Mouse (Mus musculus) midbrain, embryonic 13.5 days (tissue): ENCODE data around the gene Nek8. TPM values are rescaled to one million over a fixed set of nuclear protein-coding genes. Genes with fewer than 3 reads are reported as not detected.
"Not testable (repeated sequence)": the region's sequence is repeated elsewhere in the genome, so short reads cannot be mapped to it uniquely, and the experiment has no call there.

Source experiments
- ATAC-seq: fragments of 200-750 bp; cut with Nextera tagmentation; 2 replicates; pipeline ENCODE4 v1.8.0; 2017; ENCODE audit warnings: mild to moderate bottlenecking, moderate TSS enrichment, moderate library complexity
- H3K27ac ChIP-seq: fragments of 300-500 bp; sonication (generic); 2 replicates; pipeline ENCODE4 v1.5.1; 2015; ENCODE audit warnings: inconsistent platforms, mild to moderate bottlenecking, moderate library complexity
- H3K27me3 ChIP-seq: fragments of 300-500 bp; sonication (generic); 2 replicates; pipeline ENCODE4 v1.6.1; 2015; ENCODE audit warnings: mild to moderate bottlenecking, inconsistent platforms
- H3K36me3 ChIP-seq: fragments of 300-500 bp; sonication (generic); 2 replicates; pipeline ENCODE4 v1.6.1; 2015; ENCODE audit warnings: mild to moderate bottlenecking, inconsistent platforms
- H3K4me1 ChIP-seq: fragments of 300-500 bp; sonication (generic); replicated peaks from 2 replicates; pipeline ENCODE4 v1.6.1; 2015; ENCODE audit warnings: inconsistent platforms
- H3K4me2 ChIP-seq: fragments of 300-500 bp; sonication (generic); replicated peaks from 2 replicates; pipeline ENCODE4 v1.6.1; 2015; ENCODE audit warnings: moderate library complexity, mild to moderate bottlenecking, inconsistent platforms
- H3K4me3 ChIP-seq: fragments of 300-500 bp; sonication (generic); replicated peaks from 2 replicates; pipeline ENCODE4 v1.5.1; 2015; ENCODE audit warnings: mild to moderate bottlenecking, inconsistent platforms
- H3K9ac ChIP-seq: fragments of 300-500 bp; sonication (generic); replicated peaks from 2 replicates; pipeline ENCODE4 v1.6.1; 2015; ENCODE audit warnings: mild to moderate bottlenecking, inconsistent platforms
- H3K9me3 ChIP-seq: fragments of 300-500 bp; sonication (generic); 2 replicates; pipeline ENCODE4 v1.6.1; 2016; ENCODE audit warnings: mild to moderate bottlenecking, inconsistent platforms
- WGBS: fragments of 180-500 bp; shearing (Covaris S2); methylation state at CpG from one replicate; pipeline ENCODE4 v1.1.7; 2015; 5-methylcytosine and 5-hydroxymethylcytosine counted together
- polyA plus RNA-seq: library from polyadenylated mRNA; unstranded; fragments of >200 nt; fragmentation: Nextera tagmentation; extraction: Ambion mirVana; gene quantifications from 2 replicates; pipeline ENCODE4 v1.2.1, GENCODE M21; 2015

Gene Nek8
- polyA plus RNA-seq, 1 experiment from 2014 or later, result 5.2 TPM

DNA sequence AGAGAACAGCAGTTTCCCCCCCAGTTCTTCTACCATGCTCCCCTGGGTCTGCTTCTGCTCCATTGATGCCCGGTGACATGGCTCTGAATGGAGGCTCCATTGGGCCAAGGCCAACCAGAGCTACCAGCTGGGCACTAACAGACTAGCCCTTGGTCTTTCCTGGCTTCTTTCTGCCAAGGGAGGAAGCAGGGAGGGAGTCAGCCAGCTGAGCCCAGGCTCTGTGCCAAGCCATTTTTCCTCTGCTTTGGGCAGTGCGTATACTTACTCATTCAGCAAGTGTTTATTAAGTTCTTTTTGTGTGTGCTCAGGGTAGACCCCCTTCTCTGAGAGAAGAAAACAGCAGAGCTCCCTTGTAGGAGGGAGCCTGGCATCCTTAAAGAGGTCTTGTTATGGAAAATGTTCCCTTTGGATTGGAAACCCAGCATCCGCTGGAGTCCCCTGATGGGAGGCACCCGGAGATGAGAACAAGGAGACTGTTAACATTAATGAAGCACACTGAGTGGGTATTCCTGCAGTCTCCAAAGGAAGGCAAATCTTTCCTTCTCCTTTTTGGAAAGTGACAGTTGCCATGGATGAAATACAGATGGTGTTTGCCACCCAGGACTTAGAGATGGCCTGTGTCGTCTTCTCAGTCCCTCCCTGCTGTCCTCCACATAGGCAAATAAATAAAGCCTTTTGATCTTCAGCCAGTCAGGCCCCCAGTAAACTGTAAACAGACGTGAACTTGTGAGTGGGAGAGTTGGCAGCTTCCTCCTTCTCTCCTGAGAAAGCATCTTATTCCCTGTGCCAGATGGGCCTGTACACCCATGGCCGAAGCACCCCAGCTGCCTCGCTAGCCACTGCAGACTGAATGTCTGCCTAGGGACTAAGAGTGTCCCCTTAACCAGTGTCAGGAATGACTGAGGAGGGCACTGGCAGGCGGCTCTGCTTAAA is 23.9 kb downstream of the Nek8 start:
- no peak overlapping the region for H3K4me3 ChIP-seq
- WGBS, result 63% methylated on average over 9 of the region's 9 CpGs
- H3K4me2 ChIP-seq, result no peak overlapping the region
- H3K4me1 ChIP-seq, result peaks cover 22% of the 10 kb centered on the region; the same call in 1 of the 2 replicates
- no peaks in the 10 kb centered on the region for H3K27me3 ChIP-seq
- 0 out of 2 replicates have a peak overlapping the region, but pooled peaks have one; percentile 23 for H3K9ac ChIP-seq
- peaks cover 85% of the 10 kb centered on the region for H3K36me3 ChIP-seq
- H3K27ac ChIP-seq, result peak overlapping the region; percentile 73
- H3K9me3 ChIP-seq, result 0 out of 2 replicates have a peak, but pooled peaks cover 3% of the 10 kb centered on the region
- ATAC-seq, result peak; percentile 72

DNA sequence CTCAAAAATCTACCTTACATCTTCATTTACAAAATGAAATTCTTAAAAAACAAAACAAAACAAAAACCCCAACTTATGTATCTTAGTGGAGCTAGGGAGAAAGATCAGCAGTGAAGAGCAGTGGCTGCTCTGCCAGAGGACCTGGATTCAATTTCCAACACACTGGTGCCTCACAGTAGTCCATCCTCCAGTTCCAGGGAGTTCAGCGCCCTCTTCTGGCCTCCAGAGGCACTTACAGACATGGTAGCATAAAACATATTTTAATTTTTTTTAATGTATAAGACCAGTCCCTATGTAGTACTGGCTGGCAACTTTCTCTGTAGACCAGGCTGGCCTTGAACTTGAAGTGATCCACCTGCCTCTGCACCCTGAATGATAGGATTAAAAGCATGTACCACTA is 25.3 kb downstream of the Nek8 start:
- H3K4me3 ChIP-seq, result no peak overlapping the region
- no peaks in the 10 kb centered on the region for H3K27me3 ChIP-seq
- no peak overlapping the region for H3K27ac ChIP-seq
- ATAC-seq, result no peak
- peaks cover 88% of the 10 kb centered on the region for H3K36me3 ChIP-seq
- no peak overlapping the region for H3K4me2 ChIP-seq
- H3K9me3 ChIP-seq, result 0 out of 2 replicates have a peak, but pooled peaks cover 3% of the 10 kb centered on the region
- 42% methylated on average over 1 of the region's 1 CpGs for WGBS
- no peak overlapping the region for H3K9ac ChIP-seq
- peaks cover 20% of the 10 kb centered on the region; the same call in 1 of the 2 replicates for H3K4me1 ChIP-seq

DNA sequence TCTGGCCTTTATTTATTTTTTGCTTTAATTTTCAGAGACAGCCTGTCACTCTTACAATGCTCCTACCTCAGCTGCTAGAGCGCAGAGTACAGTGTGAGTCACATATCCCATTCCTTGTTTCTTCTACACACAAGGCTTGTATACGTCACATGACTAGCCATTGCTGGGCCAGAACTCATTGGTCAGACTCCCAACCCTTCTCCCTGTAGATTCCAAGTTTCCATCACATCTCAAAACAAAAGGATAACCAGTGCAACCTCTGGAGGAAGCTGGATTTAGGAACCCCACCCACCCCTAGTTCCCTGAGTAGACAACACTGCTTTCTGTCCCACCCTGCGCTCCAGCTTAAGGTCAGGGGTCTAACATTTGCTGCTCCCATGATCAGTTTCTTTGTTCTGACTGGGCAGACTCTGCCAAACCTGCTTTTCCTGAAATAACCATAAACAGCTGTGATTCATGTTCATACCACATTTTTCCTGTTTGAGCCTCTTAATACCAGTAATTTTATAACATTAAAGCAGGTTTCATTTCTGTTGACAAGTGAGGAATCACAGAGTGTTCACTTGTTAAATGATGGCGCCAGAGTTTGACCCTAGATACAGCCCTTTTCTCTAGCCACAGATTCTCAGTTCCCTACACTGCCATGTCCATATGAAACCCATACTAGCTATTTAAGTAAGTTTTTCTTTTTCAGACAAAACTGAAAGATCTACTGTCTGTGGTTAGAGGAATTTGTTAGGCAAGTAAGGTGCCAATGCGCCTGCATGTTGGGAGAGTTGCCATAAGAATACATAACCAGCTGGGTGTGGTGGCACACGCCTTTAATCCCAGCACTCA is 29.6 kb downstream of the Nek8 start:
- Histone ChIP-seq H3K9ac (no peak overlapping the region), H3K4me3 (no peak overlapping the region), H3K4me2 (no peak overlapping the region), H3K27ac (no peak overlapping the region), H3K4me1 (no peaks in the 10 kb centered on the region), H3K36me3 (peaks cover 83% of the 10 kb centered on the region), H3K27me3 (no peaks in the 10 kb centered on the region), H3K9me3 (0 out of 2 replicates have a peak, but pooled peaks cover 3% of the 10 kb centered on the region)
- WGBS, result 96% methylated on average over 6 of the region's 6 CpGs
- no peak for ATAC-seq

DNA sequence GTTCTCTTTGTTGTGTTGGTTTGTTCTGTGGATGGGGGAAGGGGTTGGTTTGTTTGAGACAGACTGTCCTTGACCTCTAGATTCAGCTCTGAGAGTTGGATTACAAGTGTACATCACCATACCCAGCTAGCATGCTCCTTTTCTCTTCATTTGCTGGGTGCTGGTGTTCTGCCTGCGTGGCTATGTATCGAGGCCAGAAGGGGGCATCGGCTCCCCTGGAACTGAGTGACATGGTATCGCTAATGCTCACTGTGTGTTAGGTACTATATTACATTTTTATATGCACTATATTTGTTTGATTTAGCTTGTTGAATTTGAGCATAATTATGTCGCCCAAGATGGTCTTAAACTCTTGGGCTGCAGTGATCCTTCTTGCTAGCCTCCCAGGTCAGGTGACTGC is 30.3 kb downstream of the Nek8 start:
- H3K4me1 ChIP-seq, result no peaks in the 10 kb centered on the region
- 90% methylated on average over 5 of the region's 5 CpGs for WGBS
- H3K27me3 ChIP-seq, result no peaks in the 10 kb centered on the region
- no peak overlapping the region for H3K4me3 ChIP-seq
- 0 out of 2 replicates have a peak, but pooled peaks cover 3% of the 10 kb centered on the region for H3K9me3 ChIP-seq
- no peak overlapping the region for H3K9ac ChIP-seq
- no peak overlapping the region for H3K27ac ChIP-seq
- ATAC-seq, result no peak
- H3K4me2 ChIP-seq, result no peak overlapping the region
- H3K36me3 ChIP-seq, result peaks cover 80% of the 10 kb centered on the region

DNA sequence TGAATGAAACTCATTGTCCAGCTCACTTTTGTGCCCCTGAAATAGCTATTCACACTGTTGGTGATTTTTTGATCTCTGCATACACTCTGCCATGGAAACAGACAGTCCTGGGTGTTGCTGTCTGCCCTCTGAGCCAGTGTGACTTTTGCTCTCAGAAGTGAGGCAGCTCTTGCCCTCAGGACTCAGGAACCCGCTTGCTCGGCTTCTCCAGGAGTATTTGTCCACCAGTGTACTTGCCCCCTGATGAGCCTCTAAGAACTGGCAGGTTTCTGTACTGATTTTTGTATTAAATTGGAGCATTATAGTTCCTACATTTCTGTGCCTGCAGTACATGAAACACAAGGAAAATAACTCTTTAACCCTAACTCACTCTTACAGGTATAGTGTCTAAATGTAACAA is 33.0 kb downstream of the Nek8 start:
- Histone ChIP-seq H3K9ac (no peak overlapping the region), H3K36me3 (peaks cover 55% of the 10 kb centered on the region), H3K4me3 (no peak overlapping the region), H3K9me3 (no peaks in the 10 kb centered on the region), H3K27ac (peak overlapping the region; percentile 30; the same call in 1 of the 2 replicates), H3K4me1 (no peaks in the 10 kb centered on the region), H3K27me3 (no peaks in the 10 kb centered on the region), H3K4me2 (no peak overlapping the region)
- 80% methylated on average over 2 of the region's 2 CpGs for WGBS
- no peak for ATAC-seq

DNA sequence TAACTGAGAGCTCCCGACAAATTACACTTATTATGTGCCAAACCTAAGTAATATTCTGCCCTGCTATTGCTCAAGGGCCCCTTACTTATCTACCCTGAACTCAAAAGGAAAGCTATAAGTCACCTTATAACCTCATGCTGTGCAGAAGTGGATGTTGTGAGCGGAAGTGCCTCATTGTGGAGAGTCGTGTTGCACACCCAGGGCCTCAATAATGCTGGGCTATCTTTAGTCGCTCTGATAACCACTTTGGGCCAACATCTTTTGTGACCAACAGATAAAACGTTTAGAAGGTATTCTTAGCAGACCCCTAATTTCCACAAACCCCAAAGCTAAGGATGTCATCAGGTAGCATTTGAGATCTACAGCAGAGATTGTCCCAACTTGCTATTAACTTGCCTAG is 35.8 kb downstream of the Nek8 start:
- 90% methylated on average over 5 of the region's 5 CpGs for WGBS
- H3K9me3 ChIP-seq, result no peaks in the 10 kb centered on the region
- no peaks in the 10 kb centered on the region for H3K4me1 ChIP-seq
- no peak overlapping the region for H3K9ac ChIP-seq
- no peak for ATAC-seq
- no peak overlapping the region for H3K27ac ChIP-seq
- no peaks in the 10 kb centered on the region for H3K27me3 ChIP-seq
- no peak overlapping the region for H3K4me3 ChIP-seq
- no peak overlapping the region for H3K4me2 ChIP-seq
- H3K36me3 ChIP-seq, result peaks cover 28% of the 10 kb centered on the region

DNA sequence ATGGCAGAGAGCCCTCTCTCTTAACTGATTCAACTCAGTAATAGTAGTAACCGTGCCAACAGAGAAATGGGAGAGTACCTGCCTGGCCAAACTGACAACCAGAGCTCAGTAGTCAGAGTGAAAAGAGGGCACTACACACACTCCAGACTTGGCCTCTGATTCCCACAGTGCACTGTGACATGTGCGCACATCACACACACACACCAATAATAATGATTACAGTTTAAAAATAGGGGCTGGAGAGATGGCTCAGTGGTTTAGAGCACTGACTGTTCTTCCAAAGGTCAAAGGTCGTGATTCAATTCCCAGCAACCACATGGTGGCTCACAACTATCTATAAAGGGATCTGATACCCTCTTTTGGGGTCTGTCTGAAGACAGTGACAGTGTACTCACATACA is 38.5 kb downstream of the Nek8 start:
- 89% methylated on average over 3 of the region's 3 CpGs for WGBS
- H3K4me3 ChIP-seq, result no peak overlapping the region
- H3K9me3 ChIP-seq, result no peaks in the 10 kb centered on the region
- H3K27ac ChIP-seq, result no peak overlapping the region
- no peak overlapping the region for H3K4me2 ChIP-seq
- H3K27me3 ChIP-seq, result no peaks in the 10 kb centered on the region
- H3K9ac ChIP-seq, result no peak overlapping the region
- H3K4me1 ChIP-seq, result no peaks in the 10 kb centered on the region
- H3K36me3 ChIP-seq, result peaks cover 2% of the 10 kb centered on the region; the same call in 1 of the 2 replicates
- ATAC-seq, result no peak

DNA sequence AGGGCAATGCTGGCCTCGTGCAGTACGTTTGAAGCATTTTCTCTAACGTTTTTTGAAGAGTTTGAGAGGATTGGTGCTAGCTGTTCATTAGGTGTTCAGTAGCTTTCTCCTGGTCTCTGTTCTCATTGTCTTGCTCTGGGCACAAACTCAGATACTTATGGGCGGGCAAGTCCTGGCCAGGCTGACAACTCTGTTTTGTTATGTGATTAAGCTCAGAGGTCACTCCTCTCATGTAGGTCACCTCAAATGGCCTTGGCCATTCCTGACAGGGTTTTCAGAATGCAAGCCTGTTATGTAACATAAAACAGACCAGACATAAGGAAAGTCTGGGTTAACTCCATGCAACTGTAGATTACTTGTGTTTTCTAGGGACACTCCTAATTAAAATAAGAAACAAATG is 38.9 kb downstream of the Nek8 start:
- Histone ChIP-seq H3K4me3 (no peak overlapping the region), H3K9me3 (no peaks in the 10 kb centered on the region), H3K9ac (no peak overlapping the region), H3K4me1 (no peaks in the 10 kb centered on the region), H3K27me3 (no peaks in the 10 kb centered on the region), H3K36me3 (no peaks in the 10 kb centered on the region), H3K4me2 (no peak overlapping the region), H3K27ac (no peak overlapping the region)
- 78% methylated on average over 4 of the region's 4 CpGs for WGBS
- no peak for ATAC-seq

DNA sequence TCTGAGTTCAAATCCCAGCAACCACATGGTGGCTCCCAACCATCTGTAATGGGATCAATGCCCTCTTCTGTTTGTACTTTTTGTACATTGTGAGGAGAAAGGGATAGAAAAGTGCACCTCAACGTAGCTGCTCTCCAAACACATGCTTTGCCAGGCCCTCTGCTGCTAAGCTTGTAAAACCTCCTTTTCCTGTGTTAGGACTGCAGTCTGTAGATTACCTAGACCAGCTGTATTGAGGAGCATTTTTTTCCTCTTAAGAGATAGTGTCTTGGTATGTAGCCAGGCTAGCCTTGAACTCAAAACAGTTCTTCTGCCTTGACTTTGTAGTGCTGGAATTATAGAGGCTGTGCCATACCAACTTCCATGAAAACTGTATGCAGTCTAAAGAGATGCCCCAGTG is 40.3 kb downstream of the Nek8 start:
- Histone ChIP-seq H3K27me3 (no peaks in the 10 kb centered on the region), H3K4me1 (no peaks in the 10 kb centered on the region), H3K27ac (no peak overlapping the region), H3K36me3 (peaks cover 5% of the 10 kb centered on the region; the same call in 1 of the 2 replicates), H3K4me3 (no peak overlapping the region), H3K9ac (no peak overlapping the region), H3K4me2 (no peak overlapping the region), H3K9me3 (no peaks in the 10 kb centered on the region)
- 97% methylated on average over 1 of the region's 1 CpGs for WGBS
- no peak for ATAC-seq

DNA sequence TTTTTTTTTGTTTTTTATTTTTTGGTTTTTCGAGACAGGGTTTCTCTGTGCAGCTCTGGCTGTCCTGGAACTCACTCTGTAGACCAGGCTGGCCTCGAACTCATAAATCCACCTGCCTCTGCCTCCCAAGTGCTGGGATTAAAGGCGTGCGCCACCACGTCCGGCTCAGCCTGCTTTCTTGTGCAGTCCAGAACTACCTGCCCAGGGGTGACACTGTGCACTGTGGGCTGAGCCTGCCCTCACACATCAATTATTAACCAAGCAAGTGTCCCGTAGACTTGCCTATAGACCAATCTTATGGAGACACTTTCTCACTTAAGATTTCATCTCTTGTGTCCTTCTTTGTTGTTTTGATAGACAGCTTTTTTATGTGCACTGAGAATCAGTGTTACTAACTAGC is 41.2 kb downstream of the Nek8 start:
- 93% methylated on average over 7 of the region's 7 CpGs for WGBS
- not testable (repeated sequence) for ATAC-seq

DNA sequence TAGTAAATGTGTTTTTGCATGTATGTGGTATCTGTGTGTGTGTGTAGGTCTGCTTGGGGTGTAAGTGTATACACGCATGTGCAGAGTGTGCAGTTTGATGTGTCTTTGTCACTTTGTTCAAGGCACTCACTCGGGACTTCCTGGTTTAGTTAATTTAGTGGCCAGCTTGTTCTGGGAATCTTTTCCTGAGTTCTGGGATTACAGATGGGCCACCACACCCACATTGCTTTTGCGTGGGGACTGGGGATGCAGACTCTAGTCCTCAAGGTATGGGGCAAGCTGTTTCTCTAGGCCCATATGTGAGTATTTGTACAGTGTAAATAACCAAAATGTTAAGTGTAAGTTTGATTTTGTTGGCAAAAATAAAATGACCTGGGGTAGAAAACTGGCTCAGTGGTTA is 42.1 kb downstream of the Nek8 start:
- Histone ChIP-seq H3K4me3 (no peak overlapping the region), H3K4me2 (no peak overlapping the region), H3K27me3 (no peaks in the 10 kb centered on the region), H3K36me3 (peaks cover 5% of the 10 kb centered on the region; the same call in 1 of the 2 replicates), H3K9ac (no peak overlapping the region), H3K9me3 (no peaks in the 10 kb centered on the region), H3K27ac (no peak overlapping the region), H3K4me1 (no peaks in the 10 kb centered on the region)
- WGBS, result 85% methylated on average over 3 of the region's 3 CpGs
- ATAC-seq, result no peak

More for the DNA sequence above, 41.2 kb downstream of the Nek8 start:
- not testable (repeated sequence) for H3K4me1 ChIP-seq, H3K9ac ChIP-seq, H3K4me3 ChIP-seq, H3K27ac ChIP-seq, H3K36me3 ChIP-seq, H3K9me3 ChIP-seq, H3K27me3 ChIP-seq, H3K4me2 ChIP-seq

DNA sequence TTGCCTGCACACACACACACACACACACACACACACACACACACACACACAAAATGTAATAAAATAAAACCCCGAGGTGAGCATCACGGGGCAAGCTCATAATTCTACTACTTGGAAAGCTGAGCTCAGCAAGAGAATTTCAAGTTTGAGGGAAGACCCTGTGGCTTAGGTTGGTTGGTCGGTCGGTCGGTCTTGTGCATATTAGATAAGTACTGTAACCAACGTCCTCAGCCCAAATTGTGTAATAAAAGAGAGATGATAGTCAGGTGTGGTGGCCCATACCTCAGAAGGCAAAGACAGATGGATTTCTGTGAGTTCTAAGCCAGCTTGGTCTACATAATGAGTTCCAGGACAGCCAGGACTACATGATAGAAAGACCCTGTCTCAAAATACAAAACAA is 42.6 kb downstream of the Nek8 start:
- no peak overlapping the region for H3K27ac ChIP-seq
- no peaks in the 10 kb centered on the region for H3K4me1 ChIP-seq
- ATAC-seq, result no peak
- H3K27me3 ChIP-seq, result no peaks in the 10 kb centered on the region
- H3K36me3 ChIP-seq, result peaks cover 5% of the 10 kb centered on the region; the same call in 1 of the 2 replicates
- 96% methylated on average over 6 of the region's 6 CpGs for WGBS
- H3K9me3 ChIP-seq, result no peaks in the 10 kb centered on the region
- no peak overlapping the region for H3K9ac ChIP-seq
- no peak overlapping the region for H3K4me2 ChIP-seq
- H3K4me3 ChIP-seq, result no peak overlapping the region
